Mouse (Mus musculus) E14TG2a.4 (cell line): ENCODE measurements around the gene Olfr659.

Source experiments
- H3K27me3 ChIP-seq: 2 replicates; pipeline ENCODE4 v1.6.1; 2014; ENCODE audit warnings: low read length, control low read depth; ENCODE audit not compliant: insufficient read depth
- H3K36me3 ChIP-seq: 2 replicates; pipeline ENCODE4 v1.6.1; 2014; ENCODE audit warnings: low read length, control low read depth; ENCODE audit not compliant: insufficient read depth
- H3K4me1 ChIP-seq: replicated peaks from 2 replicates; pipeline ENCODE4 v1.6.1; 2014; ENCODE audit warnings: low read depth, low read length, control low read depth
- H3K4me3 ChIP-seq: replicated peaks from 2 replicates; pipeline ENCODE4 v1.5.1; 2014; ENCODE audit warnings: mild to moderate bottlenecking, low read length
- H3K9me3 ChIP-seq: 2 replicates; pipeline ENCODE4 v1.6.1; 2014; ENCODE audit warnings: low read length, control low read depth
- CTCF ChIP-seq: conservative IDR thresholded peaks from 2 replicates; pipeline ENCODE4 v1.5.1; 2014; ENCODE audit warnings: low read length
- NANOG ChIP-seq: IDR thresholded peaks from 2 replicates; pipeline ENCODE4 v1.6.1; 2014; ENCODE audit warnings: borderline replicate concordance, low read length, mixed read lengths
- POU5F1 ChIP-seq: IDR thresholded peaks from 2 replicates; pipeline ENCODE4 v1.6.1; 2014; ENCODE audit warnings: low read length, borderline replicate concordance

The Olfr659 gene

GRCm38 (mm10) chr7:104666453-104666852, at the start of gene Olfr659:
Gene Olfr659 (plus strand): TSS chr7:104666753.
- Histone ChIP-seq H3K4me1 (no peaks in the 10 kb centered on the region), H3K36me3 (no peaks in the 10 kb centered on the region), H3K4me3 (no peak within 1 kb of the TSS), H3K9me3 (no peaks in the 10 kb centered on the region), H3K27me3 (no peaks in the 10 kb centered on the region)
- no peak for TF ChIP-seq NANOG
- TF ChIP-seq CTCF, result no peak
- TF ChIP-seq POU5F1, result no peak

GRCm38 (mm10) chr7:104624494-104624893, 42.1 kb upstream of the Olfr659 start, which contains the start of gene Olfr657:
Gene Olfr657 (plus strand): TSS chr7:104624794.
- Histone ChIP-seq H3K4me1 (no peaks in the 10 kb centered on the region), H3K36me3 (no peaks in the 10 kb centered on the region), H3K4me3 (no peak within 1 kb of the TSS), H3K27me3 (no peaks in the 10 kb centered on the region), H3K9me3 (no peaks in the 10 kb centered on the region)
- TF ChIP-seq NANOG (no peak), POU5F1 (no peak), CTCF (no peak)

DNA sequence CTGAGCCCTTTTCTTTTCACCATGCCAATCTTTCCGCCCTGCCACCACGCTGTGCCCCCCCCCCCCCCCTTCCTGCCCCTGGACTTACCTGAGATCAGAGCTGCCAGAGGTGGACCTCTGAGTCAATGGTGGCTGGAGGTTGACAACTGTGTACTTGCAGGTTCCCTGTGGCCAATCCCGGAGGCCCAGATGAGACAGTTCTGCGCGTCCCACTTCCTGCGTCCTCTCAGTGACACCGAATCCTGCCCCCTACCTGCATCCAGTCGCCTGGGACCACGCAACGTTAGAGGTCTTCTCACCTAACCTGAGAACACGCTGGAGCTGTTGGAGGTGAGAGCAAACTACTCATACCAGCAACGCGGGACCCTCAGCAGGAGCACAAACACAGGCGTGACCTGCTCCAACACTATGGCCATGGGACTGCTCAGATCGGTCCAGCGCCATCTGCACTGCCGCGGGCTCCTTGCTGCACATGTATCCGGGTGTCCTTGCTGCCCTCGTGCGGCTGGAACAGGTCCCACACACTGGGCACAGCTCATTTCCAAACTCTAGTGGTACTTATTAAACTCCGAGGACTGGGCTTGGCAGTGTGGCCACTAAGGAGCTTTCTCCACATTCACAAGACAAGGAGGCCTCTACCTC, 19.6 kb upstream of the Olfr659 start, which contains the start of gene Olfr658:
Gene Olfr658, minus strand, starts transcription at position 465 of the 642 bp plus-strand sequence.
- Histone ChIP-seq H3K4me3 (peak within 1 kb of the TSS; percentile 71), H3K27me3 (no peaks in the 10 kb centered on the region), H3K9me3 (no peaks in the 10 kb centered on the region), H3K4me1 (no peaks in the 10 kb centered on the region), H3K36me3 (no peaks in the 10 kb centered on the region)
- no peak for TF ChIP-seq NANOG
- peak; percentile 23; the same call in 1 of the 2 replicates for TF ChIP-seq CTCF
- TF ChIP-seq POU5F1, result no peak

DNA sequence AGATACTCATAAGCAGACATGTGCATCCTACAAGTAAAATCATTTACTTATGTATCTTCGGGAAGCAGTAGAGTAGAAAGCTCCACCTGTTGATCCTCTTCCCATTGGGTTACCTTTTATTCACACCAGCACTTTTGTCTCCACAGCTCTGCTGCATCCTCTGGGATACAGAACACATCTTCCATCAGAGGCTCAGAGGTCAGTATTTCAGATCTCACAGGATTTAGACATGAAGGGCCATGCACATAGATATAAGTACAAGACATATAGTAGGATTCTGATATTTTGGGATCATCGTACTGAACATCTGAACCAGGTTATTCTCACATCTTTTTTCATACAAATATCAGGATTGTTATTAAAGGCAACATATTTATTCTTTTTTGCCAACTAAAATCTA, 19.6 kb downstream of the Olfr659 start, which contains the start of gene Olfr661:
Gene Olfr661, plus strand, starts transcription at position 301 of the 400 bp plus-strand sequence.
- H3K4me1 ChIP-seq, result no peaks in the 10 kb centered on the region
- TF ChIP-seq CTCF, result no peak
- no peak for TF ChIP-seq POU5F1
- TF ChIP-seq NANOG, result no peak
- H3K27me3 ChIP-seq, result no peaks in the 10 kb centered on the region
- no peaks in the 10 kb centered on the region for H3K36me3 ChIP-seq
- no peak within 1 kb of the TSS for H3K4me3 ChIP-seq
- H3K9me3 ChIP-seq, result no peaks in the 10 kb centered on the region
